26 mouse cellular contexts compared by ENCODE assay signal in genomic region chr1:63776396-63776795, GRCm38 (mm10). TPM values are rescaled to one million over a fixed set of nuclear protein-coding genes. Genes with fewer than 3 reads are reported as not detected.
DNase-seq lines count a peak whose midpoint lies in the region; ATAC-seq and TF ChIP-seq lines count a peak whose summit lies in the region.
"Had no signal": no experiment of that assay in that cellular context is flagged by ENCODE, and none has a peak within 500 bp of the region (broad histone marks: within the 10 kb centered on the region; RNA-seq: fewer than 3 reads in every experiment).

No protein-coding gene starts in this region.

- no peak overlapping the region for H3K4me3 ChIP-seq in left cerebral cortex, adult 2 months
- no peak overlapping the region for H3K4me3 ChIP-seq in lung, adult 2 months (replicated peaks; ENCODE audit: extremely low read depth, low read depth, low read length)
- H3K4me3 ChIP-seq: embryonic facial prominence, embryonic 15.5 days; forebrain, embryonic 12.5 days; heart, embryonic 12.5 days had no signal

- TF ChIP-seq POLR2A in lung, adult 2 months (IDR thresholded peaks at IDR 0.05; ENCODE audit: borderline replicate concordance, extremely low read depth, low read depth, low read length) = no peak

- ATAC-seq in frontal cortex, adult (ENCODE audit: low TSS enrichment) = peak; percentile 50; the same call in 1 of the 2 replicates
- ATAC-seq: activated CD4-positive, CD25-positive, alpha-beta regulatory T cell, adult 4 months; forebrain, embryonic 16.5 days; hindbrain, embryonic 16.5 days had no signal

- TF ChIP-seq CTCF in left cerebral cortex, adult 2 months (IDR thresholded peaks at IDR 0.05) = peak; percentile 2; the same call in 1 of the 2 replicates
- TF ChIP-seq CTCF in lung, adult 2 months (IDR thresholded peaks at IDR 0.05; ENCODE audit: insufficient read depth, low read length) = no peak

- no peak for DNase-seq in frontal cortex, adult 2 months (ENCODE audit: extremely low spot score in 1 of 2, low spot score in 1 of 2)
- DNase-seq in left cerebral cortex, adult 2 months (ENCODE audit: extremely low spot score in 1 of 2, low spot score in 2 of 2) = no peak
- DNase-seq in left cerebral cortex, postnatal 36 days (ENCODE audit: low spot score in 2 of 2) = no peak
- DNase-seq in NIH3T3 (ENCODE audit: low read depth) = peak; percentile 78
- DNase-seq in fibroblast of lung, adult 2 months (ENCODE audit: low read depth) = peak; percentile 40
- no peak for DNase-seq in lung, adult 2 months
- no peak for DNase-seq in frontal cortex, postnatal 10 days (ENCODE audit: low spot score in 2 of 2)
- DNase-seq: adrenal gland, adult 2 months; adrenal gland, postnatal 25 days; cerebellum, adult 18-20 months; cerebellum, adult 9-11 months; cerebellum, postnatal 36 days; heart, postnatal 36 days; kidney, adult 11 months had no signal

- 48% methylated on average over 1 of the region's 1 CpGs for WGBS in lung, adult 2 months

- H3K27ac ChIP-seq in left cerebral cortex, adult 2 months = no peak overlapping the region
- H3K27ac ChIP-seq: embryonic facial prominence, embryonic 15.5 days; forebrain, embryonic 12.5 days had no signal

- H3K4me1 ChIP-seq in lung, adult 2 months (ENCODE audit: control insufficient read depth, insufficient read depth, low read length) = no peaks in the 10 kb centered on the region
- H3K4me1 ChIP-seq: embryonic facial prominence, embryonic 15.5 days; forebrain, embryonic 12.5 days; heart, embryonic 12.5 days had no signal

- intact Hi-C loops in left cerebral cortex, adult 2 months (cut with DNase I) = no loop called here
- intact Hi-C loops in left cerebral cortex, postnatal 36 days (cut with DNase I) = loop anchor here (5.0 kb wide), 1 partner anchor 146 kb away; no protein-coding TSS in a partner anchor

RNA-seq across cellular contexts. Expression of gene 4933402D24Rik, which starts 7.3 kb away (rescaled TPM):
- polyA plus RNA-seq in frontal cortex, adult 2 months (2012; rRNA removed) = 0.11 and 0.18 TPM in 2 replicates
- under 1 TPM; 0.25 to 0.33 TPM for total RNA-seq in left cerebral cortex, adult 2 months (2021)
- under 1 TPM; 0.23 to 0.25 TPM for total RNA-seq in left cerebral cortex, postnatal 36 days (2021)
- polyA plus RNA-seq in lung, adult 2 months (2012; rRNA removed) = not detected in 2 replicates
- total RNA-seq: adrenal gland, adult 2 months; adrenal gland, postnatal 25 days; gastrocnemius, adult 8-10 months; gastrocnemius, postnatal 4 days; heart, adult 8-10 months; heart, postnatal 36 days had no signal
- polyA plus RNA-seq: adrenal gland, adult 2 months; heart, embryonic 16.5 days; intestine, embryonic 14.5 days had no signal

RNA-seq across cellular contexts. Expression of gene Fastkd2, which starts 46.0 kb away (rescaled TPM):
- polyA plus RNA-seq in frontal cortex, adult 2 months (2012; rRNA removed) = 14.6 and 21.6 TPM in 2 replicates
- 10 to 100 TPM; 21.1 to 27.4 TPM for total RNA-seq in left cerebral cortex, adult 2 months (2021)
- 10 to 100 TPM; 18.4 to 20.7 TPM for total RNA-seq in left cerebral cortex, postnatal 36 days (2021)
- polyA plus RNA-seq in lung, adult 2 months (2012; rRNA removed) = 1.5 and 3.3 TPM in 2 replicates

RNA-seq across cellular contexts. Expression of gene Mdh1b, which starts 46.3 kb away (rescaled TPM):
- 0.92 and 0.99 TPM in 2 replicates for polyA plus RNA-seq in frontal cortex, adult 2 months (2012; rRNA removed)
- total RNA-seq in left cerebral cortex, adult 2 months (2021) = 1 to 10 TPM in 1 of 2 experiments, under 1 TPM in 1; 0.79 to 1.1 TPM
- 1 to 10 TPM in 1 of 2 experiments, under 1 TPM in 1; 0.72 to 1.1 TPM for total RNA-seq in left cerebral cortex, postnatal 36 days (2021)
- 0.77 and 1.6 TPM in 2 replicates for polyA plus RNA-seq in lung, adult 2 months (2012; rRNA removed)
- total RNA-seq: adrenal gland, postnatal 25 days; gastrocnemius, adult 8-10 months; gastrocnemius, postnatal 4 days; heart, adult 8-10 months; heart, postnatal 36 days had no signal
- polyA plus RNA-seq: activated CD4-positive, CD25-positive, alpha-beta regulatory T cell, adult 4 months; adrenal gland, adult 2 months; heart, embryonic 12.5 days; intestine, embryonic 14.5 days had no signal

Comparison
In these comparisons a context has a peak if more than half of its experiments do, and no peak if none do; other contexts are left out.
1. DNase-seq: peak in NIH3T3 (single experiment) and fibroblast of lung, adult 2 months (single experiment); none in frontal cortex, adult 2 months (0 of 2), left cerebral cortex, adult 2 months (0 of 2), left cerebral cortex, postnatal 36 days (0 of 2), lung, adult 2 months (single experiment) and frontal cortex, postnatal 10 days (0 of 2).